Mouse (Mus musculus) heart, embryonic 12.5 days (tissue): Measurements from ENCODE around the gene Tor1b. TPM values are rescaled to one million over a fixed set of nuclear protein-coding genes. Genes with fewer than 3 reads are reported as not detected.
"Not testable (repeated sequence)": the region's sequence is repeated elsewhere in the genome, so short reads cannot be mapped to it uniquely, and the experiment has no call there.

ENCODE experiments used
- ATAC-seq: fragments of 200-750 bp; cut with Nextera tagmentation; 2 replicates; pipeline ENCODE4 v1.8.0; 2017; ENCODE audit warnings: moderate TSS enrichment, moderate library complexity; ENCODE audit not compliant: insufficient number of reproducible peaks, low FRiP score
- H3K27ac ChIP-seq: fragments of 300-500 bp; sonication (generic); 2 replicates; pipeline ENCODE4 v1.5.1; 2016; ENCODE audit warnings: mild to moderate bottlenecking, moderate library complexity; ENCODE audit not compliant: poor library complexity, severe bottlenecking
- H3K27me3 ChIP-seq: fragments of 300-500 bp; sonication (generic); replicated peaks from 2 replicates; pipeline ENCODE4 v1.6.1; 2016; ENCODE audit warnings: mild to moderate bottlenecking, moderate library complexity
- H3K36me3 ChIP-seq: fragments of 300-500 bp; sonication (generic); 2 replicates; pipeline ENCODE4 v1.6.1; 2016; ENCODE audit warnings: mild to moderate bottlenecking, moderate library complexity
- H3K4me1 ChIP-seq: fragments of 300-500 bp; sonication (generic); replicated peaks from 2 replicates; pipeline ENCODE4 v1.6.1; 2016; ENCODE audit warnings: mild to moderate bottlenecking
- H3K4me2 ChIP-seq: fragments of 300-500 bp; sonication (generic); 2 replicates; pipeline ENCODE4 v1.6.1; 2016; ENCODE audit warnings: mild to moderate bottlenecking, moderate library complexity
- H3K4me3 ChIP-seq: fragments of 300-500 bp; sonication (generic); 2 replicates; pipeline ENCODE4 v1.5.1; 2016; ENCODE audit warnings: mild to moderate bottlenecking
- H3K9ac ChIP-seq: fragments of 300-500 bp; sonication (generic); 2 replicates; pipeline ENCODE4 v1.6.1; 2016; ENCODE audit warnings: mild to moderate bottlenecking, moderate library complexity
- H3K9me3 ChIP-seq: fragments of 300-500 bp; sonication (generic); replicated peaks from 2 replicates; pipeline ENCODE4 v1.6.1; 2016; ENCODE audit warnings: mild to moderate bottlenecking, moderate library complexity
- WGBS: fragments of 180-500 bp; shearing (Covaris S2); methylation state at CpG from one replicate; pipeline ENCODE4 v1.1.7; 2016; 5-methylcytosine and 5-hydroxymethylcytosine counted together
- polyA plus RNA-seq: library from polyadenylated mRNA; unstranded; fragments of >200 nt; fragmentation: Nextera tagmentation; extraction: Ambion mirVana; gene quantifications from 2 replicates; pipeline ENCODE4 v1.2.1, GENCODE M21; 2016

The Tor1b gene
- polyA plus RNA-seq, 1 experiment from 2014 or later, result 25.8 TPM

DNA sequence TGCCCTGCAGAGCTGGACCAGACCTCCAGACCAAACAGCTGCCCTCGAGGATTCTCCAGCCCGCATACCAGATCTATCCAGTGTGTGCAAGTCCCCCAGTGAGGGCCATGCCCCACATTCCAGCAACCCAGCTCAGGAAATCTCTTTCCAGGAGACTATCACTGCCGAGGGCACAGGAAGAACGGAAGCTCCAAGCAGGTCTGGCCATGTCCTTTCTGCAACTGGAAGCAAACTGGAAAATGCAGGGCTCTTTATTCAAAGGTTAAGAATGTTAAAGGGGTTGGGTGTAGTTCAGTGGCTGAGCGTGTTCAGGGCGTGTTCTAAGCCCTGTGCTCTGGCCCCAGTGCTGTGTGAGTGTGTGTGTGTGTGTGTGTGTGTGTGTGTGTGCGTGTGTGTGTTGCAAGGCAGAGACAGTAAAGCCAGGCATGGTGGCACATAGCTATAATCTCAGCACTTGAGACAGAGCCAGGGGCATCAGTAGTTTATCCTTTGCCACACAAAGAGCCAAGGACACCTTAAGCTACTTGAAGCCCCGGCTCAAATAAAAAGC is 33.9 kb upstream of the Tor1b start:
- Histone ChIP-seq H3K9me3 (no peaks in the 10 kb centered on the region), H3K4me1 (peaks cover 26% of the 10 kb centered on the region), H3K27ac (peak overlapping the region; percentile 73), H3K36me3 (no peaks in the 10 kb centered on the region), H3K4me3 (no peak overlapping the region), H3K4me2 (no peak overlapping the region), H3K9ac (no peak overlapping the region), H3K27me3 (no peaks in the 10 kb centered on the region)
- peak; percentile 69 for ATAC-seq
- 29% methylated on average over 8 of the region's 8 CpGs for WGBS

DNA sequence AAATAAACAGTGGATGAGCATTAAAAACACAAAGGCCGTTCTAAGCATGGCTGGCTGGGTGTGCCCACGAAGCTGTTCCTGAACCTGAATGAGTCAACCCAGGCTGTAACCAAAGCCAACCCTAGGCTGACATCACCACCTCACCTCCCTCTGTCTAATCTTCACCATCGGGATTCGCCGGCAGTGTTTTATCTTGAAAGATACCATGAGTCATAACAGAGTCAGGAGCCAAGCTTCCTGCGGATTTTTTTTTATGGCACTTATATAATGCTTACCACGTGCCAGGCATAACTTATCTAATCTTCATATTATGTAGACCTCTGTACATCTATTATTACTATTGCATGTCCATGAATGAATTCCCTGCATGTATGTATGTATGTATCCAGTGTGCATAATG is 32.5 kb upstream of the Tor1b start:
- peaks cover 26% of the 10 kb centered on the region for H3K4me1 ChIP-seq

GRCm38 (mm10) chr2:30923099-30923498 is 29.7 kb upstream of the Tor1b start:
- no peak for ATAC-seq

More for the DNA sequence above, 32.5 kb upstream of the Tor1b start:
- ATAC-seq, result no peak
- Histone ChIP-seq H3K27ac (no peak overlapping the region), H3K27me3 (no peaks in the 10 kb centered on the region), H3K4me3 (no peak overlapping the region), H3K9ac (no peak overlapping the region), H3K9me3 (no peaks in the 10 kb centered on the region), H3K4me2 (no peak overlapping the region), H3K36me3 (no peaks in the 10 kb centered on the region)
- 41% methylated on average over 7 of the region's 7 CpGs for WGBS

GRCm38 (mm10) chr2:30925181-30925580 is 27.6 kb upstream of the Tor1b start:
- H3K9me3 ChIP-seq, result no peaks in the 10 kb centered on the region
- H3K9ac ChIP-seq, result no peak overlapping the region
- WGBS, result 83% methylated on average over 4 of the region's 4 CpGs
- H3K4me2 ChIP-seq, result no peak overlapping the region
- H3K4me1 ChIP-seq, result peaks cover 33% of the 10 kb centered on the region
- no peak overlapping the region for H3K27ac ChIP-seq
- H3K27me3 ChIP-seq, result no peaks in the 10 kb centered on the region
- H3K36me3 ChIP-seq, result no peaks in the 10 kb centered on the region
- no peak overlapping the region for H3K4me3 ChIP-seq
- no peak for ATAC-seq

More at GRCm38 (mm10) chr2:30923099-30923498, 29.7 kb upstream of the Tor1b start:
- no peak overlapping the region for H3K9ac ChIP-seq
- H3K4me3 ChIP-seq, result no peak overlapping the region
- no peak overlapping the region for H3K4me2 ChIP-seq
- no peaks in the 10 kb centered on the region for H3K36me3 ChIP-seq
- no peak overlapping the region for H3K27ac ChIP-seq
- no peaks in the 10 kb centered on the region for H3K9me3 ChIP-seq
- no peaks in the 10 kb centered on the region for H3K27me3 ChIP-seq
- WGBS, result 70% methylated on average over 3 of the region's 3 CpGs
- peaks cover 37% of the 10 kb centered on the region for H3K4me1 ChIP-seq

DNA sequence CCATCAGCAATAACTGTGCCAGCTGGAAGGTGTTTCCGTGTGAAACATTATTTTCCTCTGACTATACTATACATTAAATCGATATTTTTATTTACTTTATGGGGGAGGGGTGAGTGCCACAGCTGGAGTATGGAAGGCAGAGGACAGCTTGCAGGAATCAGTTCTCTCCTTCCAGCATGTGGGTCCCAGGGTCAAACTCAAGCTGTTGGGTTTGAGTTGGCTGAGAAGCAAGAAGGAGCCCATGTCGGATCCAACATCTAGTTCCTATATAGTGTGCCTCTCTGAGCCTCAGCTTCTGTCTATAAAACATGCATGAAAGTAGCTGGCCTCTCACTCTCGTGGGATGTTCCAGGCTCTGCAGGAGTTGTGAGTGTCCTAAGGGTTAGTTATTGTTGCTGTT is 26.4 kb upstream of the Tor1b start:
- no peaks in the 10 kb centered on the region for H3K36me3 ChIP-seq
- no peaks in the 10 kb centered on the region for H3K27me3 ChIP-seq
- H3K4me3 ChIP-seq, result no peak overlapping the region
- H3K9me3 ChIP-seq, result no peaks in the 10 kb centered on the region
- H3K4me1 ChIP-seq, result peaks cover 32% of the 10 kb centered on the region
- whole genome bisulfite sequencing, result 79% methylated on average over 4 of the region's 4 CpGs
- no peak overlapping the region for H3K9ac ChIP-seq
- ATAC-seq, result no peak
- H3K4me2 ChIP-seq, result no peak overlapping the region
- no peak overlapping the region for H3K27ac ChIP-seq

DNA sequence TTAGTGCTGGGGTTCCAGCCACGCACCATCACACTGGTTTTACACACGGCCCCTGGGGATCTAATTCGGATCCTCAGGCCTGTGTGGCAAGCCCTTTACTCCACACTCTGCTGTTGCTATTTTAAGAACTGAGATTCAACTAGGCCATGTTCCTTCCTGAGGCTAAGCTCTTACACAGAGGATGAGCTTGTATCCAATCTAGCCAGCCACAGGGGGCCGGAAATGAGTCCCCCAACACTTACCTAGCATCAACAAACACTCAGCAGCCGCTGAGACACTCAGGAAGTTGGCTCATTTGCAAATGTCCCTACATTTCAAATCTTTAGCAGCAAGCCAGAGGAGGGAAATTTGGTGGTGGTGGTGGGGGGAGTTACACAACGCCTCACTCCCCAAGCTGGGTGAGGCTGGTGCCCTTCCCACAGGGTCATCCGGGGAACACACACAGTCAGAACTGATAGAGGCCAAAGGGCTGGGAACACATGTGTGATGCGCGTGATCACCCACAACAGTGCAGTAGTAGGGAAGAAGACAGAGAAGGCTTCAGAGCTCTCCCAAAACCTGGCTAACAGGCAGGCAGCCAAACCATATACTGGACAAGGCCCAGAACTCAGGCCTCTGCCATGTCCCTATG is 25.5 kb upstream of the Tor1b start:
- no peak for ATAC-seq
- Histone ChIP-seq H3K36me3 (no peaks in the 10 kb centered on the region), H3K9ac (peak overlapping the region; percentile 51), H3K4me2 (no peak overlapping the region), H3K27me3 (no peaks in the 10 kb centered on the region), H3K4me1 (peaks cover 32% of the 10 kb centered on the region), H3K27ac (peak overlapping the region; percentile 72), H3K4me3 (no peak overlapping the region), H3K9me3 (no peaks in the 10 kb centered on the region)
- WGBS, result 34% methylated on average over 9 of the region's 9 CpGs

DNA sequence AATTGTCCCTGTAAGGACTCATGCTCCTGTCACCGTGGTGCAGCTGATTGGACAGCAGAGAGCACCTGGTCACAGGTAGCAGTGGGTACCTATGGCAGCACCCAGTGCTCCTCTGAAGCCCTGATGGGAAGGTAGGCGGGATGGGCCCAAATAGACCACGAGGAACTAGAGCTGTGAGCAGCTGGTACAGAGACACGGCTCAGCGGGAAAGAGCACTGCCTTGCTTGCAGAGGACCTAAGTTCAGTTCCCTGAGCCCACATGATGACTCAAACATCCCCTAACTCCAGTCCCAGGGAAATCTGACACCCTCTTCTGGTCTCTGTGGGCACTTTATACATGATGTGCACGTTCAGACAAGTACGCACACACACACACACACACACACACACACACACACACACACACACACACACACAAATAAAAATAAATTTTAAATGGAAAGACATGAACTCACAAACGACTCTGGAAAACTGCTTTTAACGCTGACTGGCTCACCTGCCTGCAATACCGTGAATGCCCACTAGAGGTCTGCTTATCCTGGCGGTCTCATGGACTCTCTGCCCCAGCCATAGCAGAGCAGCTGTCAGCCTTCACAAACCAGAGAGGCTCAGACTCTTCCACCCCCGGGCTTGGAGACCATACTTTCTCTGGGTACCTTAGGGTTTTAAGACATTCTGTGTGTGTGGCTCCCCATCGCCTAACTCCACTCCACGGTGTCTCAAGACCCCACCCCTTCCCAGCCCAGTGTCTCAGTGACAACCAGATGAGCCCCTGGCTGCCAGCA is 24.7 kb upstream of the Tor1b start:
- Histone ChIP-seq H3K9ac (0 out of 2 replicates have a peak overlapping the region, but pooled peaks have one; percentile 51), H3K4me1 (peaks cover 32% of the 10 kb centered on the region), H3K4me3 (no peak overlapping the region), H3K4me2 (no peak overlapping the region), H3K36me3 (no peaks in the 10 kb centered on the region), H3K27ac (peak overlapping the region; percentile 72), H3K27me3 (no peaks in the 10 kb centered on the region), H3K9me3 (no peaks in the 10 kb centered on the region)
- 22% methylated on average over 14 of the region's 14 CpGs for WGBS
- ATAC-seq, result no peak

DNA sequence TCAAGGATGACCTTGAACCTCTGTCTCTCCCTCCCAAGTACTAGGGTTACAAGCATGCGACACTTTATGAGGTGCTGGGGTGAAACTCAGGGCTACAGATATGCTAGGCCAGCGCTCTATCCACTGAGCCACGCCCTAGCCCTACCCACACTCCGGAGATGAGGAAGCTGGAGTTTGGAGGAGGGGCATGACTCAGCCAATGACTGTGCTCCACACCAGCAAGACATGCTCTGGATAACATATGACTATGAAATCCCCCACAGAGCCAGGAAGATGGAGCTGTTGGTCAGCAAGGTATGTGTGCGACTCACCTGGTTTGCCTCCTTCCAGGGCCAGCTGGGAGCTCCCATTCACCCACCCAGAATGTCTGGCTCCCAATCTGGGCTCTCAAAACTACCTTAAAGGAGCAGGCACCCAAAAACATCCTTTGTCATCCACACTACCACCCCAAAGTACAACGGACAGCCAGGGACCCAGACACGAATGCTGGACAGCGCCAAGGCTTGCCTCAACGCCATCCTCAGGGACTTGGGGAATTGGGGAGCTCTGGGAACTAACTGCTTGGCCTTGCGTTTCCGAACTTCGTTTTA is 23.8 kb upstream of the Tor1b start:
- Histone ChIP-seq H3K4me1 (peaks cover 32% of the 10 kb centered on the region), H3K36me3 (no peaks in the 10 kb centered on the region), H3K4me2 (peak overlapping the region; percentile 68), H3K9ac (no peak overlapping the region), H3K27me3 (no peaks in the 10 kb centered on the region), H3K27ac (no peak overlapping the region), H3K4me3 (peak overlapping the region; percentile 29), H3K9me3 (no peaks in the 10 kb centered on the region)
- ATAC-seq, result peak; percentile 81
- WGBS, result 30% methylated on average over 12 of the region's 12 CpGs

DNA sequence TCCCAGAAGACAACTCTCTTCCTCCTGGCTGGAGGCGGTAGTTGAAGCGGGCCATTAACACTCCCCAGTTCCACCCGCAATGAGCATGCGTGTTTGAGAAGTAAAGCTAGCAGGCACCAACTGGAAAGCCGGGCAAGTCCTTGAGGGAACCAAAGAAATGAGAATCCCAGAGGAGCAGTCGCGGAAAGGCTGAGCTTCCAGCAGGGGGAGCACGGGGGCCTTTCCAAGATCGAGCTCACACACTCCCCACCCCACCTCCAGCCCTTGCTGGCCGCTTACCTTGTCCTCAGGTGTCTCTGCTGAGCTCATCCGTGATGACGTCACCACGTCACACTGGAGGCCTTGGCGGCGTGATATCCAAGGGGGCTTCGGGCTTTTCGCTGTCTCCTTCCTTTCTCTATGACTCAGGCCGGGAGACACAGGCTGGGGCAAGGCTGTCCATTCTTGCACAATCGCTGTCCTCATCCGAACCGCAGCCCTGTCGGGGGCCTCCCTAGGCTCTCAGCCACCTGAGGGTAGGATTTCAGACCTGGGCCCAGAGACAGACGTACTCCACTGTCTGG is 23.2 kb upstream of the Tor1b start, which contains the start of gene Ptges:
Ptges (minus strand) TSS at position 381 of the 563 bp plus-strand sequence.
- ATAC-seq, result peak; percentile 49
- Histone ChIP-seq H3K36me3 (no peaks in the 10 kb centered on the region), H3K9ac (peak within 1 kb of the TSS; percentile 47), H3K9me3 (no peaks in the 10 kb centered on the region), H3K4me3 (peak within 1 kb of the TSS; percentile 29), H3K4me2 (peak within 1 kb of the TSS; percentile 68), H3K4me1 (peaks cover 32% of the 10 kb centered on the region), H3K27ac (no peak within 1 kb of the TSS), H3K27me3 (no peaks in the 10 kb centered on the region)
- 2% methylated on average over 23 of the region's 23 CpGs for WGBS

GRCm38 (mm10) chr2:30930846-30931245 is 21.9 kb upstream of the Tor1b start:
- not testable (repeated sequence) for H3K27ac ChIP-seq, H3K4me3 ChIP-seq, H3K9ac ChIP-seq, H3K36me3 ChIP-seq, H3K27me3 ChIP-seq, H3K9me3 ChIP-seq, H3K4me2 ChIP-seq, ATAC-seq
- H3K4me1 ChIP-seq, result peaks cover 32% of the 10 kb centered on the region
- WGBS, result 80% methylated on average over 2 of the region's 2 CpGs

GRCm38 (mm10) chr2:30931922-30932321 is 20.8 kb upstream of the Tor1b start:
- Histone ChIP-seq H3K4me3 (no peak overlapping the region), H3K9me3 (no peaks in the 10 kb centered on the region), H3K27ac (no peak overlapping the region), H3K36me3 (no peaks in the 10 kb centered on the region), H3K4me1 (peaks cover 26% of the 10 kb centered on the region), H3K9ac (no peak overlapping the region), H3K27me3 (no peaks in the 10 kb centered on the region), H3K4me2 (no peak overlapping the region)
- 82% methylated on average over 3 of the region's 3 CpGs for WGBS
- ATAC-seq, result no peak
